Mouse (Mus musculus): ENCODE data around the gene Sdf4. TPM values are rescaled to one million over a fixed set of nuclear protein-coding genes. Genes with fewer than 3 reads are reported as not detected.

Gene Sdf4
- polyA plus RNA-seq, 1 experiment = 111 TPM

DNA sequence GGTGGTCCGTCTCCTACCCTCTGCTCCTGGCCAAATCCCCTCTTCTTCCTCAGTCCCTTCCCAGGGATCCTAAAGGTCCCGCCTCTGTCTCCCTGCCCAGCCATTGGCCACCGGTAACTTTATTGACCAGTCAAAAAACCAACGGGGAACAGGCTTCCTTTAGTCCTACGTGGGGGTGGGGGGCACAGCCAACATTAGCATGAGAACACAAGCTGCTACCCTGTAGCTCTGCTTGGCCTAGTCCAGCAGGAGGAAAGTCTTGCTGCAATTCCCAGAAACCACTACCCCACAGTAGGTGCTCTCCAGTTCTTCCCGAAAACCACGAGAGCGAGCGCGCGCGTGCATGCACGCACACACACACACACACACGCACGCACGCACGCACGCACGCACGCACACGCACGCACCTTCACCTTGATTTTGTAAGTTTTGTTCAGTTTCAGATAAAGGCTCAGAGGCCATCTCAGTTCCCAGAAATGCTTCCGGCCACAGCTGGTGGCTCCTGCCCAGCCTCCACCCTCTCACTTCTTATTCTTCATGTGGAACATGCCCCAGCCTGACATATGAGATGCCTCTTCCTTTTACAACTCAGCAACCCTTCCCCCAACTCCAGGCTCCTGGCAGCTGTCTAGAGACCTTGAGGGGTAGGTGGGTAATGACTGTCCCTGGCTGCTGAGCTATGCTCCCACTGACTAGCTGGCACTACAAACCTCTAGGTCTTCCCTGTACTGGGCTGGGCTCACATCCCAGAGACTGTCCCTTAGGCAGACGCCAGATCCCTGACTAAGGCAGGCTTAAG lies 39.1 kb downstream of the Sdf4 start:
- 5% methylated on average over 24 of the region's 24 CpGs for WGBS
- Histone ChIP-seq H3K4me1 (ENCODE audit: control insufficient read depth, insufficient read depth, low read length) (peaks cover 9% of the 10 kb centered on the region), H3K27ac (ENCODE audit: control insufficient read depth, insufficient read depth, low read depth, low read length, poor library complexity) (peak overlapping the region; percentile 28), H3K4me3 (replicated peaks; ENCODE audit: control insufficient read depth, low read depth, low read length) (peak overlapping the region; percentile 34)
- TF ChIP-seq POLR2A (IDR thresholded peaks at IDR 0.05; ENCODE audit: borderline replicate concordance, control insufficient read depth, low read depth, low read length) = no peak
- TF ChIP-seq CTCF (IDR thresholded peaks at IDR 0.05; ENCODE audit: control insufficient read depth, insufficient read depth, low read length) = no peak

DNA sequence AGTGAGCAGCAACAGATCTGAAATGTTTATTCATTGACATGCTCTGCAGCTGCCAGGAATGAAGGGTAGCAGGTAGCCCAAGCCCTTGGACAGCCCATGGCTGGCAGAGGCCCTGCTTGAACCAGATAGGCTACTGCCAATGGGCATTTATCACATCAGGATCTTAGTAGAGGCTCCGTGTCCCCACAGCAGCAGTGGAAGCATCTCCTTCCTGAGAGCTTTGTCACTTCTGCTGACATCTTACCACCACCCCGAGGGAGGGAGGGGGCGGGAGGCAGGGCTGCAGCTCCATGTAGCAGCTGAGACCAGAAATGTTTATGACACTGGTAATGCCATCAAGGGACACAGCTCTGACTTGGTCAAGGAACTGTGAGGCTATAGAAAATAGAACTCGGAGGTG lies 40.2 kb downstream of the Sdf4 start:
- H3K4me3 ChIP-seq (replicated peaks; ENCODE audit: control insufficient read depth, low read depth, low read length) = no peak overlapping the region
- no peak for TF ChIP-seq CTCF (IDR thresholded peaks at IDR 0.05; ENCODE audit: control insufficient read depth, insufficient read depth, low read length)
- TF ChIP-seq POLR2A (IDR thresholded peaks at IDR 0.05; ENCODE audit: borderline replicate concordance, control insufficient read depth, low read depth, low read length) = no peak
- H3K4me1 ChIP-seq (ENCODE audit: control insufficient read depth, insufficient read depth, low read length) = peaks cover 9% of the 10 kb centered on the region
- WGBS = 27% methylated on average over 4 of the region's 4 CpGs
- H3K27ac ChIP-seq (ENCODE audit: control insufficient read depth, insufficient read depth, low read depth, low read length, poor library complexity) = peak overlapping the region; percentile 37; the same call in 1 of the 2 replicates

DNA sequence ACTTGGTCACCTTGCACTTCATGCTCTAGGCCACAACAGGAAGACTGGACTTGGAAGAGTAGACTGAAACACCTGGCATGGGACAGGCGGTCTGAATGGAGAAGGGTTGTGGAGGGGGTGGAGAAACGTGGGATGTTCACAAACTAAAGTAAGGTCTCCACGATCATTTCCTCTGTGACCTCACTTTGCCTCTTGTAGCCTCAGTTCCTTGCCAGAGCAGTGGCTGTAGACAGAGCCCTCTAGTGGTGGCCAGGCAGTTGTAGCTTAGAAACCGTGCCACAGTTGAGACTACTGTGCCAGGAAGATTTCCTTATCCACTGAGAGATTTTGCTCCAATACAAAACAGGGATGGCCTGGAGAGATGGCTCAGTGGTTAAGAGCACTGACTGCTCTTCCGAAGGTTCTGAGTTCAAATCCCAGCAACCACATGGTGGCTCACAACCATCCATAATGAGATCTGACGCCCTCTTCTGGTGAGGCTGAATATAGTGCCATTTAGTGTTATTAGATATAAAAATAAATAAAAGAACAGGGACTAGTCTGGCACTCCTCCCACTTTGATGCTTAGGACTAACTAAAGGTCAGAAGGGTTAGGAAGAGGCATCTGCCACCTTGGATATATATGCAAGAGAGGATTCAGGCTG lies 40.9 kb downstream of the Sdf4 start:
- Histone ChIP-seq H3K4me3 (replicated peaks; ENCODE audit: control insufficient read depth, low read depth, low read length) (no peak overlapping the region), H3K27ac (ENCODE audit: control insufficient read depth, insufficient read depth, low read depth, low read length, poor library complexity) (peak overlapping the region; percentile 48; the same call in 1 of the 2 replicates), H3K4me1 (ENCODE audit: control insufficient read depth, insufficient read depth, low read length) (peaks cover 9% of the 10 kb centered on the region)
- WGBS = 23% methylated on average over 6 of the region's 6 CpGs
- TF ChIP-seq CTCF (IDR thresholded peaks at IDR 0.05; ENCODE audit: control insufficient read depth, insufficient read depth, low read length) = peak; percentile 83
- TF ChIP-seq POLR2A (IDR thresholded peaks at IDR 0.05; ENCODE audit: borderline replicate concordance, control insufficient read depth, low read depth, low read length) = no peak

DNA sequence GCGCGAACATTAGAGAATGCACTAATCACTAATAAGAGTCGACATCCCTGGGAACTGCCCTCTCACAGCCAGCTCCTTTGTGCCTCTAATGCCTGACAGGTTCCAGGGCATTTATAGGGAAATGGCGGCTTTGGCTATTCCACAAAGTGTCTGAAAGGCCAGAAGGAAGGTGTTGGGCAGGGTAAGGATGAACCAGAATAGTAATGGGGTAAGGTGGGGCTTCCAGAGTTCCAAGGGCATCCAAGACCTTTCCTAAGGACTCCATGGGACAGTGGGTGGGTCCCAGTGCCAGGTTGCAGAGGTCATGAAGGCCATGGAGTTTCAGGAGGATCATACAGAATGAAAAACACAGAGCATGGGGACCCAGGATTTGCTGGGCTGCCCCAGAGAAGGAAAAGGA lies 41.6 kb downstream of the Sdf4 start:
- no peak overlapping the region for H3K27ac ChIP-seq (ENCODE audit: control insufficient read depth, insufficient read depth, low read depth, low read length, poor library complexity)
- 80% methylated on average over 4 of the region's 4 CpGs for WGBS
- no peak for TF ChIP-seq POLR2A (IDR thresholded peaks at IDR 0.05; ENCODE audit: borderline replicate concordance, control insufficient read depth, low read depth, low read length)
- TF ChIP-seq CTCF (IDR thresholded peaks at IDR 0.05; ENCODE audit: control insufficient read depth, insufficient read depth, low read length) = no peak
- no peak overlapping the region for H3K4me3 ChIP-seq (replicated peaks; ENCODE audit: control insufficient read depth, low read depth, low read length)
- peaks cover 9% of the 10 kb centered on the region for H3K4me1 ChIP-seq (ENCODE audit: control insufficient read depth, insufficient read depth, low read length)

DNA sequence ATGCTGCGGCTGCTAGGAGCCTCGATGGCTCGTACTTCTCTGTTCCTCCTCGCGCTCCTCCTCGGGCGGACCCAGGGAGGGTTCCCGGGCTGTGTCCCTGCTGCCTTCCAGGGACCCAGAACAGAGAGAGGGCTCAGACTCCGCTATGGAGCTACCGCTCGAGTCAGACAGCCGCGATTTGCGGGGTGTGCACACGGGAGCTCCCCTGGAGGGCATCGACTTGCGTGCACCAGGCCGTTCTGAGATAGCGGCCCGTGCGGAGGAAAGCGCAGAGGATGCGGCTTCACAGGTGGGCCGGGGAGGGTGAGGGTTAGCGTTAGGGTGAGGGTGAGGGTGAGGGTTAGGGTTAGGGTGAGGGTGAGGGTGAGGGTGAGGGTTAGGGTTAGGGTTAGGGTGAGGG lies 42.2 kb downstream of the Sdf4 start:
- peaks cover 9% of the 10 kb centered on the region for H3K4me1 ChIP-seq (ENCODE audit: control insufficient read depth, insufficient read depth, low read length)
- H3K27ac ChIP-seq (ENCODE audit: control insufficient read depth, insufficient read depth, low read depth, low read length, poor library complexity) = no peak overlapping the region
- 6% methylated on average over 25 of the region's 25 CpGs for WGBS
- TF ChIP-seq CTCF (IDR thresholded peaks at IDR 0.05; ENCODE audit: control insufficient read depth, insufficient read depth, low read length) = no peak
- no peak for TF ChIP-seq POLR2A (IDR thresholded peaks at IDR 0.05; ENCODE audit: borderline replicate concordance, control insufficient read depth, low read depth, low read length)
- no peak overlapping the region for H3K4me3 ChIP-seq (replicated peaks; ENCODE audit: control insufficient read depth, low read depth, low read length)

DNA sequence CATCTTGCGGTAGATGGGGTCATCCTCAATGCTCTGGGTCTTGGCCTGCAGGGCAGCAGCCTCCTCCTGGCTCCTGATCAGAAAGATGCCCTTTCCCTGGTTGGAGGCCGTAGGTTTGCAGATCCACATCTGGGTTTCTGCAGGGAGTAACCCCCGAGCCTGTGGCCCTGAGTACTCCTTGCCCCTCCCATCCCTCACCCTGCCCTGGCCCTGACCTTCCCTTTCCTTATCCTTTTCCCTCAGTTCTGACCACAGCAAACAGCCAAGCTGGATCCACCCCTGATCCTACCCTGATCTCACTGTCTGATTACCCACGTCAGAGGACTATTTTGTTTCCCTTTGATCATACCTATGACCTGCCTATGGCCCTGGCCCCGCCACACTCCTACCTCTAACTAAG lies 52.1 kb downstream of the Sdf4 start:
- TF ChIP-seq CTCF (IDR thresholded peaks at IDR 0.05; ENCODE audit: control insufficient read depth, insufficient read depth, low read length) = 0 out of 2 replicates have a peak, but pooled peaks have one; percentile 0
- no peak for TF ChIP-seq POLR2A (IDR thresholded peaks at IDR 0.05; ENCODE audit: borderline replicate concordance, control insufficient read depth, low read depth, low read length)
- Histone ChIP-seq H3K4me3 (replicated peaks; ENCODE audit: control insufficient read depth, low read depth, low read length) (no peak overlapping the region), H3K4me1 (ENCODE audit: control insufficient read depth, insufficient read depth, low read length) (no peaks in the 10 kb centered on the region), H3K27ac (ENCODE audit: control insufficient read depth, insufficient read depth, low read depth, low read length, poor library complexity) (no peak overlapping the region)
- WGBS = 64% methylated on average over 5 of the region's 5 CpGs

DNA sequence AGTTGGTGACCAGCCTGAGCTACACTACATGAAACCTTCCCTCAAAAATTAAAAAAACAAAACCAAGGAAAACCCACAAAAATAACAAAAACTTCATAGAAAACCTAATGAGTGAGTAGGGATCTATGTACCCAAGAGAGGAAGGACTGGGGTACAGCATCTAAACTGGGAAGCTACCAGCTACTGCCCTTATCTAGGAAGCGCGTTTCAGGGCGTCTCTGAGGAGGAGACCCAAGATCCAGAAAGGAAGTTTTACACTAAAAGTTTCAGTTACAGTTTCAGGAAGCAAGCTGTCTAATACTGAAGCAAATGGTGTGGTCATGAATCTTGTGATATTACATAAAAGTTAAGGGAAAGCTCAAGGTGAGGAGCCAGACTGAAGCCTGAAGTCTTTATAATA lies 57.1 kb downstream of the Sdf4 start:
- Histone ChIP-seq H3K27ac (ENCODE audit: control insufficient read depth, insufficient read depth, low read depth, low read length, poor library complexity) (no peak overlapping the region), H3K4me3 (replicated peaks; ENCODE audit: control insufficient read depth, low read depth, low read length) (no peak overlapping the region), H3K4me1 (ENCODE audit: control insufficient read depth, insufficient read depth, low read length) (no peaks in the 10 kb centered on the region)
- TF ChIP-seq POLR2A (IDR thresholded peaks at IDR 0.05; ENCODE audit: borderline replicate concordance, control insufficient read depth, low read depth, low read length) = no peak
- no peak for TF ChIP-seq CTCF (IDR thresholded peaks at IDR 0.05; ENCODE audit: control insufficient read depth, insufficient read depth, low read length)
- WGBS = 6% methylated on average over 3 of the region's 3 CpGs

DNA sequence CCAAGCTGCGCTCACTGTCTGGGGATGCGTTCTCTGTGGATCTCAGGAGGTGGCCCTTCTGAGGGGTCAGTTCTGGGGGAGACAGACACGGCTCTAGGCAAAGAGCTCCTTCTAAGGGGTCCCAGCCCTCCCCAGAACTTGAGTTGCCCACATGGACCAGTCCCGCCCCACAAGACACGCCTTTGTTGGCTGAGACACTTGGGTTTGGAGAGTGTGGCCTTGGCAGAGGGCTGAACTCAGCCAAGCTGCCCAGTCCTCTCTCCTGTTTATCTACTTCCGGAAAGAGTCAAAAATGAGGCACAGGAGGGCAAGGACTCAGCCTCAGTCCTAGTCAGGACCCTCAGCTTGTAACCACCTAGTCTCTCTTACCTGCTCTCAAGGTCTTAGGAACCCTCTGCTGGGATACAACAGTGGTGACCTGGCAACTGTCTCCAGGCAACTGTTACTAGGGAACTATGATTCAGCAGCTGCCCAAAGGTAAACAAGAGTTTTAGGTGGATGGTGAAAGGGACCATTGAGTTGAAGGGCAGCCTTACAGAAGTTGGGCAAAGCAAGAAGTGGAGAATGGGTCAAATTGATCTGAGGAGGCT lies 57.8 kb downstream of the Sdf4 start:
- Histone ChIP-seq H3K4me3 (replicated peaks; ENCODE audit: control insufficient read depth, low read depth, low read length) (no peak overlapping the region), H3K4me1 (ENCODE audit: control insufficient read depth, insufficient read depth, low read length) (no peaks in the 10 kb centered on the region), H3K27ac (ENCODE audit: control insufficient read depth, insufficient read depth, low read depth, low read length, poor library complexity) (no peak overlapping the region)
- WGBS = 64% methylated on average over 6 of the region's 6 CpGs
- no peak for TF ChIP-seq CTCF (IDR thresholded peaks at IDR 0.05; ENCODE audit: control insufficient read depth, insufficient read depth, low read length)
- TF ChIP-seq POLR2A (IDR thresholded peaks at IDR 0.05; ENCODE audit: borderline replicate concordance, control insufficient read depth, low read depth, low read length) = no peak
